Mouse (Mus musculus): ENCODE results near the gene Lypd4. TPM values are rescaled to one million over a fixed set of nuclear protein-coding genes. Genes with fewer than 3 reads are reported as not detected.
"Not testable (repeated sequence)": the region's sequence is repeated elsewhere in the genome, so short reads cannot be mapped to it uniquely, and the experiment has no call there.

Lypd4 gene
- polyA plus RNA-seq, 1 experiment from 2014 or later: not detected

DNA sequence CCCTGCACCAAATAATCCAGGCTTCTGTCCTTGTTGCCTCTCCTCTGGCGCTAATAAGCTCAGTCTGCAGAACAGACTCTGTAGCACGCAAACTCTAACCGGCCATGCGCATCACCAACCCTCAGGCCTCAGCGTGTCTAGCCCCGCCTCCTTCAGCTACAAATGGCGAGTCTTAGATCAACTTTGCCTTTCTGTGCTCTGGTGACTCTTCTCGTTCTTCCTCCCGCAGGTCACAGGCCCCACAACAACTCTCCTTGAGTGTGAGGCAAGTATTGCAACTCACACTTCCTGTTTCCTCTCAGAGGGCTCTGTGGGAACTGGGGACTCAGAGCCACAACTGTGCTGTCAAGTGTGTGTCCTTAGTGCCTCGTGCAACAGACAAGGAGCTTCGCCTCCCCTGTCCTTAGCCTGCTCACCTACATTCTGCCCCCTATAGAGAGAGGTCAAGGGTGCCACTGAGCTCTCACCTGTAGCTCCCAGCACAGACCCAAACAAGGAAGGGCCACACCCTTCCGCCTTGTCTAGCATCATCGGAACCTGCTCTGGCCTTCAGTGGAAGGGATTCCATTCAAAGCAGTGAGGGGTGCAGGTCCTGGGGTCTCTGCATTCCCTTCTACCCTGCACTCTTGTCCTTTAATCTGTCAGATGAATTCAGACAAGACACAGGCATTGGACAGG lies 30.9 kb downstream of the Lypd4 start:
- H3K9ac ChIP-seq; H3K36me3 ChIP-seq (replicated peaks); H3K4me3 ChIP-seq; H3K9me3 ChIP-seq; ATAC-seq (replicated peaks); H3K27me3 ChIP-seq (replicated peaks); H3K4me2 ChIP-seq; H3K4me1 ChIP-seq; H3K27ac ChIP-seq: not testable (repeated sequence)
- WGBS: 56% methylated on average over 13 of the region's 13 CpGs

- Histone ChIP-seq H3K36me3 (replicated peaks) (no peaks in the 10 kb centered on the region), H3K9me3 (no peaks in the 10 kb centered on the region), H3K9ac (no peak overlapping the region), H3K4me1 (no peaks in the 10 kb centered on the region), H3K4me3 (no peak overlapping the region), H3K4me2 (no peak overlapping the region), H3K27me3 (replicated peaks) (no peaks in the 10 kb centered on the region), H3K27ac (no peak overlapping the region)
- 92% methylated on average over 4 of the region's 4 CpGs for WGBS
- ATAC-seq (replicated peaks): no peak
Observed at GRCm38 (mm10) chr7:24827181-24827580, 42.6 kb downstream of the Lypd4 start.

DNA sequence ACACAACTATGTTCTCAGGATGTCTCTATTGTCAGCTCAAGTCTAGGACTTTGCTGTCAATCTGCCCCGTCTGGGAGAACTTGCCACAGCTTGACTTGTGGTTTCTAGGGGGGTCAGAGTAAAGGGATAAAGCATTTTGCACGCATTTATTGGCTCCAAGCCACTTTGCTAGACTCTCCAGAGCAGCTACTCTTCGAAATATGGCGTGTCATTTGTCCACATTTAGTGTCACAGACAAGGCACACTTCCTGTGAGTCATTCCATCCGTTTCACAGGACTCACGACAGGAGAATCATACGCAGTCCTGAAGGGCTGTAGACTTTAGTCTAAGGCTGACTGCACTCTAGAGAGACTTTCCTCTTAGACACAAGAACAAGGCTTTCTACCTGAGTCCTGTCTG lies 45.3 kb downstream of the Lypd4 start:
- H3K4me1 ChIP-seq: no peaks in the 10 kb centered on the region
- H3K4me3 ChIP-seq: no peak overlapping the region
- H3K9me3 ChIP-seq: no peaks in the 10 kb centered on the region
- H3K27ac ChIP-seq: no peak overlapping the region
- ATAC-seq (replicated peaks): no peak
- H3K9ac ChIP-seq: no peak overlapping the region
- H3K27me3 ChIP-seq (replicated peaks): no peaks in the 10 kb centered on the region
- 73% methylated on average over 7 of the region's 7 CpGs for WGBS
- no peak overlapping the region for H3K4me2 ChIP-seq
- no peaks in the 10 kb centered on the region for H3K36me3 ChIP-seq (replicated peaks)

DNA sequence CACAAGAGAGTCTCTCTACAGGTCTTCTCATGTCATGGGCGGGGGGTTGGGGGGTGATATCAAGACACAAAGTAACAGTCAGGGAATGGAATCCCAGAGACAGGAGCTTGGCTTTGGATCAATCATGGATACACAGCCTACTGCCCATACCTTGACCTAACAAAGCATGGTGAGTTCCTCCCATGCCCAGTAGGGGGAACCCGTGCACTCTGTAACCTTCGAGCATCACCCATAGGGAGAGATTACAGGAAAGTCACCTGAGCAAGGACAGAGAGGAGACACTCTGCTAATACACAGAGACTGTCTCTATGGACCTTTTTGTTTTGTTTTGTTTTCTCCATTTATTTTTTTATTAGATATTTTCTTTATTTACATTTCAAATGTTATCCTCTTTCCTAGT lies 52.2 kb downstream of the Lypd4 start:
- 2% methylated on average over 3 of the region's 3 CpGs for WGBS
- no peaks in the 10 kb centered on the region for H3K4me1 ChIP-seq
- H3K9ac ChIP-seq: no peak overlapping the region
- no peak overlapping the region for H3K4me3 ChIP-seq
- no peak overlapping the region for H3K4me2 ChIP-seq
- H3K27ac ChIP-seq: no peak overlapping the region
- no peaks in the 10 kb centered on the region for H3K9me3 ChIP-seq
- no peaks in the 10 kb centered on the region for H3K36me3 ChIP-seq (replicated peaks)
- ATAC-seq (replicated peaks): no peak
- H3K27me3 ChIP-seq (replicated peaks): no peaks in the 10 kb centered on the region

Other genes with a start within 250 kb of the Lypd4 start
- gene Lypd3, start 233.4 kb downstream of the Lypd4 start, polyA plus RNA-seq (2015; fragmentation: Nextera tagmentation; extraction: Ambion mirVana): 0.31 and 0.49 TPM in 2 replicates
- gene Tex101, start 193.3 kb downstream of the Lypd4 start, polyA plus RNA-seq (2015; fragmentation: Nextera tagmentation; extraction: Ambion mirVana): 0.17 TPM in 1 of 2 replicates, not detected in the other
- not detected in 2 replicates for gene BC049730, start 160.7 kb downstream of the Lypd4 start, polyA plus RNA-seq (2015; fragmentation: Nextera tagmentation; extraction: Ambion mirVana)
- not detected in 2 replicates for gene Gm4763, start 143.0 kb downstream of the Lypd4 start, polyA plus RNA-seq (2015; fragmentation: Nextera tagmentation; extraction: Ambion mirVana)
- 0.27 and 0.57 TPM in 2 replicates for gene Cd177, start 109.6 kb downstream of the Lypd4 start, polyA plus RNA-seq (2015; fragmentation: Nextera tagmentation; extraction: Ambion mirVana)
- gene Ceacam10, start 92.7 kb downstream of the Lypd4 start, polyA plus RNA-seq (2015; fragmentation: Nextera tagmentation; extraction: Ambion mirVana): 0.18 TPM in 1 of 2 replicates, not detected in the other
- gene Gm9844, start 7.7 kb downstream of the Lypd4 start, polyA plus RNA-seq (2015; fragmentation: Nextera tagmentation; extraction: Ambion mirVana): 34.4 and 34.5 TPM in 2 replicates
- gene Dmrtc2, start 116 bp upstream of the Lypd4 start, polyA plus RNA-seq (2015; fragmentation: Nextera tagmentation; extraction: Ambion mirVana): 0.13 and 0.41 TPM in 2 replicates
- 1,081 and 1,108 TPM in 2 replicates for gene Rps19, start 14.4 kb upstream of the Lypd4 start, polyA plus RNA-seq (2015; fragmentation: Nextera tagmentation; extraction: Ambion mirVana)
- gene Cd79a, start 27.4 kb upstream of the Lypd4 start, polyA plus RNA-seq (2015; fragmentation: Nextera tagmentation; extraction: Ambion mirVana): 0.42 and 0.49 TPM in 2 replicates
- 69.9 and 70.0 TPM in 2 replicates for gene Arhgef1, start 33.0 kb upstream of the Lypd4 start, polyA plus RNA-seq (2015; fragmentation: Nextera tagmentation; extraction: Ambion mirVana)
- gene Gm4881, start 74.6 kb upstream of the Lypd4 start, polyA plus RNA-seq (2015; fragmentation: Nextera tagmentation; extraction: Ambion mirVana): 5.0 and 6.4 TPM in 2 replicates
- gene Rabac1, start 102.8 kb upstream of the Lypd4 start, polyA plus RNA-seq (2015; fragmentation: Nextera tagmentation; extraction: Ambion mirVana): 275 and 289 TPM in 2 replicates
- gene Atp1a3, start 136.0 kb upstream of the Lypd4 start, polyA plus RNA-seq (2015; fragmentation: Nextera tagmentation; extraction: Ambion mirVana): 405 and 430 TPM in 2 replicates
- 19.5 and 22.1 TPM in 2 replicates for gene Grik5, start 202.4 kb upstream of the Lypd4 start, polyA plus RNA-seq (2015; fragmentation: Nextera tagmentation; extraction: Ambion mirVana)
- gene Zfp574, start 202.6 kb upstream of the Lypd4 start, polyA plus RNA-seq (2015; fragmentation: Nextera tagmentation; extraction: Ambion mirVana): 39.1 and 41.3 TPM in 2 replicates

All from midbrain, embryonic 15.5 days (tissue).